Mouse (Mus musculus) adipocyte (in vitro differentiated cells): ENCODE measurements at regions not wholly inside any gene's neighbourhood (a gene's known extent, or its start where the extent isn't known, plus 50 kb on each side); places are given as distances from the start of the nearest gene placed in this dataset.

Source experiments
- DNase-seq: peaks from one replicate; pipeline ENCODE4 v3.0.0-alpha.2; 2016; ENCODE audit warnings: low spot score

- no peak for DNase-seq
These were observed 52.0 kb upstream of the Mgat5 start for GRCm38 (mm10) chr1:127152840-127153239.

GRCm38 (mm10) chr1:127135521-127135920 is 69.3 kb upstream of the Mgat5 start:
- no peak for DNase-seq

- DNase-seq, result no peak
These were observed 72.9 kb upstream of the Mgat5 start for GRCm38 (mm10) chr1:127131871-127132270.

- DNase-seq, result no peak
These were observed 80.0 kb upstream of the Mgat5 start for GRCm38 (mm10) chr1:127124862-127125261.

- no peak for DNase-seq
These were observed 86.8 kb upstream of the Mgat5 start for GRCm38 (mm10) chr1:127118019-127118418.

- no peak for DNase-seq
These were observed 97.3 kb upstream of the Mgat5 start for GRCm38 (mm10) chr1:127107485-127107884.

GRCm38 (mm10) chr1:127105861-127106260 is 99.0 kb upstream of the Mgat5 start:
- DNase-seq, result no peak

- no peak for DNase-seq
These were observed 101.2 kb upstream of the Mgat5 start for GRCm38 (mm10) chr1:127103664-127104063.

GRCm38 (mm10) chr1:127098871-127099420 is 105.9 kb upstream of the Mgat5 start:
- DNase-seq, result no peak

- no peak for DNase-seq
These were observed 117.2 kb upstream of the Mgat5 start for GRCm38 (mm10) chr1:127087616-127088015.

GRCm38 (mm10) chr1:127085988-127086387 is 118.8 kb upstream of the Mgat5 start:
- no peak for DNase-seq

GRCm38 (mm10) chr1:127083761-127084308 is 121.0 kb upstream of the Mgat5 start:
- DNase-seq, result no peak

- no peak for DNase-seq
These were observed 125.8 kb upstream of the Mgat5 start for GRCm38 (mm10) chr1:127079012-127079411.

GRCm38 (mm10) chr1:127062430-127062829 is 142.4 kb upstream of the Mgat5 start:
- no peak for DNase-seq

- no peak for DNase-seq
These were observed 158.9 kb upstream of the Mgat5 start for GRCm38 (mm10) chr1:127045711-127046420.

- no peak for DNase-seq
These were observed 170.1 kb upstream of the Mgat5 start for GRCm38 (mm10) chr1:127034748-127035147.

- DNase-seq, result no peak
These were observed 173.3 kb upstream of the Mgat5 start for GRCm38 (mm10) chr1:127031563-127031962.

- DNase-seq, result no peak
These were observed 175.8 kb upstream of the Mgat5 start for GRCm38 (mm10) chr1:127028872-127029497.

- no peak for DNase-seq
These were observed 181.7 kb upstream of the Mgat5 start for GRCm38 (mm10) chr1:127023100-127023499.

- DNase-seq, result no peak
These were observed 187.1 kb upstream of the Nckap5 start for GRCm38 (mm10) chr1:127017698-127018097.

GRCm38 (mm10) chr1:127015894-127016245 is 185.3 kb upstream of the Nckap5 start:
- DNase-seq, result no peak

- DNase-seq, result no peak
These were observed 184.7 kb upstream of the Nckap5 start for GRCm38 (mm10) chr1:127015042-127015893.
